Mouse (Mus musculus): ENCODE results near the gene Ptprg. TPM values are rescaled to one million over a fixed set of nuclear protein-coding genes. Genes with fewer than 3 reads are reported as not detected.
A peak's percentile ranks its signal among the peaks of the same experiment; 100 is the strongest.
"Not testable (repeated sequence)": the region's sequence is repeated elsewhere in the genome, so short reads cannot be mapped to it uniquely, and the experiment has no call there.

Gene Ptprg
- total and polyA plus RNA-seq, 2 experiments from 2014 or later, result 28.5 to 88.7 TPM

GRCm38 (mm10) chr14:11811142-11811761 lies 257.9 kb downstream of the Ptprg start:
- no peak for ATAC-seq
- H3K9me3 ChIP-seq (ENCODE audit: low read length), result no peaks in the 10 kb centered on the region
- no peak for TF ChIP-seq CTCF (IDR thresholded peaks at IDR 0.05; ENCODE audit: low read depth)
- DNase-seq, result no peak
- 81% methylated on average over 7 of the region's 7 CpGs for WGBS
- no peaks in the 10 kb centered on the region for H3K4me1 ChIP-seq (ENCODE audit: insufficient read depth)
- H3K4me2 ChIP-seq (ENCODE audit: low read depth), result no peak overlapping the region
- H3K9ac ChIP-seq, result no peak overlapping the region
- no peak overlapping the region for H3K27ac ChIP-seq (ENCODE audit: low read depth, low read length)
- no peaks in the 10 kb centered on the region for H3K27me3 ChIP-seq (ENCODE audit: insufficient read depth, low read length)
- no peak overlapping the region for H3K4me3 ChIP-seq (ENCODE audit: low read depth, low read length)
- H3K36me3 ChIP-seq (ENCODE audit: insufficient read depth), result no peaks in the 10 kb centered on the region

- H3K4me3 ChIP-seq (ENCODE audit: low read depth, low read length), result no peak overlapping the region
- no peak overlapping the region for H3K9ac ChIP-seq
- H3K4me1 ChIP-seq (ENCODE audit: insufficient read depth), result no peaks in the 10 kb centered on the region
- DNase-seq, result no peak
- no peaks in the 10 kb centered on the region for H3K27me3 ChIP-seq (ENCODE audit: insufficient read depth, low read length)
- no peak for ATAC-seq
- TF ChIP-seq CTCF (IDR thresholded peaks at IDR 0.05; ENCODE audit: low read depth), result no peak
- no peak overlapping the region for H3K4me2 ChIP-seq (ENCODE audit: low read depth)
- 92% methylated on average over 7 of the region's 7 CpGs for WGBS
- no peak overlapping the region for H3K27ac ChIP-seq (ENCODE audit: low read depth, low read length)
- H3K9me3 ChIP-seq (ENCODE audit: low read length), result no peaks in the 10 kb centered on the region
- no peaks in the 10 kb centered on the region for H3K36me3 ChIP-seq (ENCODE audit: insufficient read depth)
Observed at GRCm38 (mm10) chr14:11812291-11812690, 259.0 kb downstream of the Ptprg start.

- ATAC-seq, result not testable (repeated sequence)
Observed at GRCm38 (mm10) chr14:11814811-11815210, 261.5 kb downstream of the Ptprg start.

GRCm38 (mm10) chr14:11817236-11817635 lies 263.9 kb downstream of the Ptprg start:
- no peak overlapping the region for H3K9ac ChIP-seq
- DNase-seq, result no peak
- no peaks in the 10 kb centered on the region for H3K4me1 ChIP-seq (ENCODE audit: insufficient read depth)
- H3K4me2 ChIP-seq (ENCODE audit: low read depth), result no peak overlapping the region
- TF ChIP-seq CTCF (IDR thresholded peaks at IDR 0.05; ENCODE audit: low read depth), result no peak
- H3K27me3 ChIP-seq (ENCODE audit: insufficient read depth, low read length), result no peaks in the 10 kb centered on the region
- H3K4me3 ChIP-seq (ENCODE audit: low read depth, low read length), result no peak overlapping the region
- H3K9me3 ChIP-seq (ENCODE audit: low read length), result no peaks in the 10 kb centered on the region
- H3K27ac ChIP-seq (ENCODE audit: low read depth, low read length), result no peak overlapping the region
- H3K36me3 ChIP-seq (ENCODE audit: insufficient read depth), result no peaks in the 10 kb centered on the region
- ATAC-seq, result no peak
- WGBS, result 87% methylated on average over 6 of the region's 6 CpGs

More at GRCm38 (mm10) chr14:11814811-11815210, 261.5 kb downstream of the Ptprg start:
- DNase-seq; H3K4me2 ChIP-seq (ENCODE audit: low read depth); H3K4me3 ChIP-seq (ENCODE audit: low read depth, low read length); H3K27me3 ChIP-seq (ENCODE audit: insufficient read depth, low read length); H3K36me3 ChIP-seq (ENCODE audit: insufficient read depth); H3K27ac ChIP-seq (ENCODE audit: low read depth, low read length); H3K4me1 ChIP-seq (ENCODE audit: insufficient read depth); H3K9ac ChIP-seq; H3K9me3 ChIP-seq (ENCODE audit: low read length): not testable (repeated sequence)
- WGBS, result 81% methylated on average over 4 of the region's 4 CpGs

- no peak overlapping the region for H3K4me3 ChIP-seq (ENCODE audit: low read depth, low read length)
- H3K27me3 ChIP-seq (ENCODE audit: insufficient read depth, low read length), result no peaks in the 10 kb centered on the region
- no peak overlapping the region for H3K27ac ChIP-seq (ENCODE audit: low read depth, low read length)
- H3K36me3 ChIP-seq (ENCODE audit: insufficient read depth), result no peaks in the 10 kb centered on the region
- H3K4me1 ChIP-seq (ENCODE audit: insufficient read depth), result no peaks in the 10 kb centered on the region
- 82% methylated on average over 3 of the region's 3 CpGs for WGBS
- no peak for DNase-seq
- no peak for ATAC-seq
- no peak overlapping the region for H3K9ac ChIP-seq
- no peaks in the 10 kb centered on the region for H3K9me3 ChIP-seq (ENCODE audit: low read length)
- TF ChIP-seq CTCF (IDR thresholded peaks at IDR 0.05; ENCODE audit: low read depth), result no peak
- H3K4me2 ChIP-seq (ENCODE audit: low read depth), result no peak overlapping the region
Observed at GRCm38 (mm10) chr14:11818054-11818453, 264.7 kb downstream of the Ptprg start.

GRCm38 (mm10) chr14:11818721-11819120 lies 265.4 kb downstream of the Ptprg start:
- H3K9ac ChIP-seq, result no peak overlapping the region
- H3K36me3 ChIP-seq (ENCODE audit: insufficient read depth), result no peaks in the 10 kb centered on the region
- H3K27me3 ChIP-seq (ENCODE audit: insufficient read depth, low read length), result no peaks in the 10 kb centered on the region
- H3K4me1 ChIP-seq (ENCODE audit: insufficient read depth), result no peaks in the 10 kb centered on the region
- H3K4me2 ChIP-seq (ENCODE audit: low read depth), result no peak overlapping the region
- no peak for DNase-seq
- H3K27ac ChIP-seq (ENCODE audit: low read depth, low read length), result no peak overlapping the region
- H3K4me3 ChIP-seq (ENCODE audit: low read depth, low read length), result no peak overlapping the region
- no peaks in the 10 kb centered on the region for H3K9me3 ChIP-seq (ENCODE audit: low read length)
- ATAC-seq, result no peak
- 81% methylated on average over 8 of the region's 8 CpGs for WGBS
- TF ChIP-seq CTCF (IDR thresholded peaks at IDR 0.05; ENCODE audit: low read depth), result no peak

GRCm38 (mm10) chr14:11819326-11819725 lies 266.0 kb downstream of the Ptprg start:
- Histone ChIP-seq H3K4me3 (ENCODE audit: low read depth, low read length) (no peak overlapping the region), H3K27ac (ENCODE audit: low read depth, low read length) (no peak overlapping the region), H3K27me3 (ENCODE audit: insufficient read depth, low read length) (no peaks in the 10 kb centered on the region), H3K4me2 (ENCODE audit: low read depth) (no peak overlapping the region), H3K9ac (no peak overlapping the region), H3K36me3 (ENCODE audit: insufficient read depth) (no peaks in the 10 kb centered on the region), H3K9me3 (ENCODE audit: low read length) (no peaks in the 10 kb centered on the region), H3K4me1 (ENCODE audit: insufficient read depth) (no peaks in the 10 kb centered on the region)
- WGBS, result 89% methylated on average over 2 of the region's 2 CpGs
- ATAC-seq, result no peak
- no peak for DNase-seq
- TF ChIP-seq CTCF (IDR thresholded peaks at IDR 0.05; ENCODE audit: low read depth), result peak; percentile 38
